Mouse (Mus musculus) subcutaneous adipose tissue, adult 2 months (tissue): ENCODE results near the gene Tmod4. TPM values are rescaled to one million over a fixed set of nuclear protein-coding genes. Genes with fewer than 3 reads are reported as not detected.

Experiments used
- polyA plus RNA-seq: library from polyadenylated mRNA; depleted of rRNA; stranded (reverse); fragments of >200 nt; gene quantifications from 2 replicates; pipeline ENCODE4 v1.2.3, GENCODE M21; 2012; ENCODE audit warnings: low replicate concordance; rRNA removed

Gene Tmod4
- polyA plus RNA-seq: 0.46 and 0.84 TPM in 2 replicates

DNA sequence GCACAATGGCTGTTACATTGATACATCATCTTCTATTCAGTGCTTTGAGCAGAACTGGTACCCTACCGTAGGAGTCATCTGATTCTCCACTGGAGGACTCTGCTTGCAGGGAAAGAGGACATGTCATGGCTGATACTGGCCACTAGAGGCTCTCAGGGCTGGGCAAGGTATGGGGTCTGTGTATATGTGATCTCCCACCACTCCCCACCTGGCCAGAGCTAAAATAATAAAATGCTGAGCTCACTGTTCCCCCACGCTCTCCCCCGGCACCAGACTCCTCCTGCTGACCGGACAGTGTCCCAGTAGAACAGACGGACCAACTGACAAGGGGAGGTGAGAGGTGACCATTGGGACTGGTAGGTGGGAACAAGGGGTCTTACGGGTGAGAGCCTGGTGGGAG is at the start of gene Tmod4:
Gene Tmod4 (plus strand): TSS at position 231 of the 400 bp plus-strand sequence.

DNA sequence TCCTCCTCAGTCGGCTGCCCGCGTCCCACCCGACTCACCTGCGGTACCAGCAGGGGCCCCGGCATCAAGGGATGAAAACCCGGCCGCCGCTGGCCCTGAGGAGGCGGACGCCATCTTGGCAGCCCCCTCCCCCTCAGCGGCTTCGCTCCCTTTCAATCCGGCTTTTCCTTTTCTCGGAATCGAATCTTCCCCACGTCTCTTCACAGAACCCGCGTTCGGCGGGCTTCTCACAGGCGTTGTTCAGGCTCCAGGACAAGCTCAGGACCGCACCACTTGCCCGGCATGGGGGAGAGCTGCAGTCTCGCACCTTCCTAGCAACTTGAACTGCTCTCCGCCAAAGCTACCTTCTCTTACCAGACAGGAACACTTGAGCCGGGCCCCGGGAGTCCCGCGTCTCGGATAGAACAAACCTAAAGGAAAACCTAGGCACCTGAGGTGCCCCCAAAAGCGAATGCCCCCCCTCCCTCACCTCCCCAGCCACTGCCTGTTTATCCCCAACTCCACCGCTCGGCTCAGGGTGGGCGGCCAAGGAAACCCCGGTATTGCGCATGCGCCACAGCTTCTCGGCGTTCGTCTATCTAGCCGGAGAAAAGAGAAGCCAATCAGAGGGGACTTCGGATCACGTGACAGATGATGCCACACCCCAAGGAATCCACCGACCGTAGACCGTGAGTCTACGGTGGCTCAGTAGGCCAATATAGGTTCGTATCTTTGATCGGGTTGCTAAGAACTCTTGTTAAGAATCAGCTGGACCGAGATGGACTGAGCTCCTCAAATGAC is 17.7 kb upstream of the Tmod4 start, which contains the start of gene Pip5k1a:
Gene Pip5k1a (minus strand): TSS at position 593 of the 780 bp plus-strand sequence.

DNA sequence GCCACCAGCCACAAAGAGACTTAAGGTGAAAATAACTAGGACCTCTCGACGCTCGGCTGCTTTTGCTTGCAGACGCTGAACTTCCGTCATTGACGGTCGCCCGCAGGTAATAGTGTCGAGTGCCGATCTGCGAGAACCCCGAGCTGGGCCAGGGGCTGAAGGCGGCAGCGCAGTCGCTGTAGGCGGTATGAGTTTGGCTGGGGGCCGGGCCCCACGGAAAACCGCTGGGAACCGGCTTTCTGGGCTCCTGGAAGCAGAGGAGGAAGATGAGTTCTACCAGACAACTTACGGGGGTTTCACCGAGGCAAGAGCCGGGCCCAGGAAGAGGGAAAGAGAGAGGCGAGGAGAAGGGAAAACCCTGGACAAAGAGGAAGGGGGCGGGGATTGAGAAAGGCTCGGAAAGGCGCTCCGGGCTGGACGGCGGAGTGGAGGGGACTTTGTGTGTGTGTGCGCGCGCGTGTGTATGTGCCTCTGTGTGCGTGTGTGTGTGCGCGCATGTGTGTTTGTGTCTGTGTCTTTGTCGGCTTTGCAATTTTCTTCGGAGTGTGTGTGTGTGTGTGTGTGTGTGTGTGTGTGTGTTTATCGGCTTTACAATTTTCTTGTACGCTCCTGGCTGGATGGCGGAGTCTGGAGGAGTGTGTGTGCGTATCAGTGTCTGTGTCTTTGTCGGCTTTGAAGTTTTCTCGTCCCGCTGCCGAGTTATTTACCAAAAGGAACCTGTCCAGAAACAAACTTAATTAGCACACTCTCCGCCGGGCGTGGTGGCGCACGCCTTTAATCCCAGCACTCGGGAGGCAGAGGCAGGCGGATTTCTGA is 13.2 kb upstream of the Tmod4 start, which contains the start of gene Vps72:
Gene Vps72 (plus strand): TSS at position 112 of the 816 bp plus-strand sequence.

DNA sequence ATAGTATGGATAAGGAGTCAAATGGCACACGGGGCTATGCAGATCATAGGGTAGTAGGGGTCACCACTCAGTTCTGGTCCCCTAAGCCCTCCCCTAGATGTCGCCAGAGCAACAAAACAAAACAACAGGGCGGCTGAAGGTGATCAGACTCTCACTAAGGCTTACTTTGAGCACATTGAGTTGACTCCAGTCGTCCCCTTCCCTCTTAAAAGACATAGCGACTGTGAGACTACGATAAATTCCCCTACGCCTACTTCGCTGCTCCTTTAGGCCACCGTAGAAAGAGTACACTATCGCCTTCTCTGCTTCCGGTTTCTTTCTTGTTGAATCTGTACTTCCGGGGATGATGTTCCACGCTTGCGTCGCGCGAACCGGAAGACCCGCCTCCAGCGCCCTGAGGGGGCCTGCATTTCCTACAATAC is 9.4 kb downstream of the Tmod4 start, which contains the start of the genes Scnm1 and Lysmd1:
Gene Scnm1 (minus strand): TSS at position 332 of the 422 bp plus-strand sequence.
Gene Lysmd1 (plus strand): TSS at position 409 of the 422 bp plus-strand sequence.

DNA sequence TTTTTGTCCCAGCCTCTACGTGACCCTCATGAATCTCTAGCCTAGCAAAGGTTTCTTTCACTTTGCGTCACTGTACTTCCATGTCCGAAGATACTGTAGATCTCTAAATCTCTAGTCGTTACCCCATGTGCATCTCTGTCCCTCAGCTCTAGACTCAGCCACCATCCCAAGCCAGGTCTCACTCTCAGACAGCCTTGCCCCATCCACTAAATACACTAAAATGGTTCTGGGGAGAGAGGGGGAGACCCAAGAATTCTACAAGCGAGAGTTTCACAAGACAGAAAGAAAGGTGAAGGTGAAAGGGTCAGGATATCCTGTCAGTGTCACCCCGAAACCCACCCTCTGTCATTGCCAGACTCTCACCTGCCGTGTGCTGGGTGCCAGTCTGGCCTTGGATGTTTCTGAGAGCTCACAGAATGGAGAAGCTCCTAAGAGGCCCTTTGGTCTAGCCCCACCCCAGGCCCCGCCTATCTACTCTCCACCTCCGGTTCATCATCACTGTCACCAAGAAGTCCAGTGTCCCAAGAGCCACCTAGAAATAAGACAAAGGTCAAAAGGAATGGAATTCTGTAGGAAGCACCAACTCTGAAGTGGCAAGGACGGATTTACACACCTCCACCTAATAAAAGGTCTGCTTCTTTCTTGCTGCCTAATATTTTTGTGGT is 17.8 kb downstream of the Tmod4 start, which contains the start of gene Tnfaip8l2:
Gene Tnfaip8l2 (minus strand): TSS at position 409 of the 665 bp plus-strand sequence.

DNA sequence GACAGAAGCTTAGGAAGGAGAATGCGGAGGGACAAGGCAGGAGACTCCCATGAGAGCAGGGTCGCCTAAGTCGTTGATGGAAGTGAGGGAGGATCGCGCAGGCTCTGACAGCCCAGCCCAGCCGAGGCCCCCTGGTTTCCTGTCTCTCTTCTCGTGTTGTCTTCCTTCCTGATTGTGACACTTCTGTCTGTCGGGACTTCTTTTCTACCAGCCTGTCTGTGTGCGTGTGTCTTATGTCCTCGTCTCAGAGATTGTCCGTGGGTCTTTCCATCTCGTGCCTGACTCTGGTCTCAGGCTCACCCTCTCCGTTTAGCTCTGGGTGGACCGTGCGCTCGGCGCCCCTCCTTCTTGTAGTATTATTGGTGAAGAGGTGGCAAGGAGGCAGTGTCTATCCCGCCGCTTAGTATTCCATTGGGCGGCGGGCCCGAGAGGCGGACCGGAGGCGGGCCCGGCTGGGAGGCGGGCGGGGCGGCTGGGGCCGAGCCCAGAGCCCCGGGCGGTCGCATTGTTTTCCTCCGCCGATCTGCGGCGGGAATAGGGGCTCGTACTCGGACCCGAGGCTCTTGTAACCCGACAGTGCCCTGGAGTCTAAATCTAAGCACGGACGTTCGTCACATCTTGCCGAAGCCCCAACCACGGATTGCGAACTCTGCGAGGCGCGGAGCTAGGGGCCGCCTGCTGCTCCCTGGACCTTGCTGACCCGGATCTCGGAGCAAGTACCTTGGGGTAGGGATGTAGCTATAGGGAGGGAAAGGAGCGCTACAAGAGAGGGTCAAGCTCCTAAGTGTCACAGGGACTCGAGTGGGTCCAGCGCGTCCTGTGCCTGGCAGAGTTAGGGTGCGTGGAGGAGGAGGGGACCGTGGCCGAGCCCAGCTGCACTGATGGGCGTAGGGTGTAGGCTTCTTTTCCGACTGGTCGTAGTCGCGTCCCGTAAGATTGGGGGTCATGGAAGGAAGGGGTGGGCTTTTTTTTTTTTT is 36.0 kb downstream of the Tmod4 start, which contains the start of gene Sema6c:
Gene Sema6c (plus strand): TSS at position 471 of the 977 bp plus-strand sequence.

Other genes with a start within 250 kb of the Tmod4 start
- 221 and 267 TPM in 2 replicates for gene Psmb4, start 237.5 kb upstream of the Tmod4 start, polyA plus RNA-seq
- 143 and 365 TPM in 2 replicates for gene Selenbp1, start 191.4 kb upstream of the Tmod4 start, polyA plus RNA-seq
- gene Rfx5, start 170.4 kb upstream of the Tmod4 start, polyA plus RNA-seq: 11.9 and 30.6 TPM in 2 replicates
- 55.5 and 65.6 TPM in 2 replicates for gene Pi4kb, start 149.7 kb upstream of the Tmod4 start, polyA plus RNA-seq
- gene Zfp687, start 109.0 kb upstream of the Tmod4 start, polyA plus RNA-seq: 14.2 and 26.4 TPM in 2 replicates
- gene Psmd4, start 81.9 kb upstream of the Tmod4 start, polyA plus RNA-seq: 192 and 240 TPM in 2 replicates
- gene Pip5k1a, start 17.5 kb upstream of the Tmod4 start, polyA plus RNA-seq: 18.7 and 25.1 TPM in 2 replicates
- 47.2 and 66.3 TPM in 2 replicates for gene Vps72, start 13.5 kb upstream of the Tmod4 start, polyA plus RNA-seq
- gene Scnm1, start 9.5 kb downstream of the Tmod4 start, polyA plus RNA-seq: 48.2 and 53.5 TPM in 2 replicates
- 8.5 and 9.4 TPM in 2 replicates for gene Lysmd1, start 9.6 kb downstream of the Tmod4 start, polyA plus RNA-seq
- 18.6 and 23.0 TPM in 2 replicates for gene Tnfaip8l2, start 17.9 kb downstream of the Tmod4 start, polyA plus RNA-seq
- gene Sema6c, start 36.0 kb downstream of the Tmod4 start, polyA plus RNA-seq: 6.0 and 30.1 TPM in 2 replicates
- gene Gabpb2, start 93.4 kb downstream of the Tmod4 start, polyA plus RNA-seq: 11.3 and 19.4 TPM in 2 replicates
- 52.9 and 68.9 TPM in 2 replicates for gene Cdc42se1, start 104.3 kb downstream of the Tmod4 start, polyA plus RNA-seq
- gene Mllt11, start 107.7 kb downstream of the Tmod4 start, polyA plus RNA-seq: 11.7 and 16.1 TPM in 2 replicates
- 0.91 TPM in 1 of 2 replicates, not detected in the other for gene Gm128, start 117.1 kb downstream of the Tmod4 start, polyA plus RNA-seq
- gene Bnipl, start 126.7 kb downstream of the Tmod4 start, polyA plus RNA-seq: 0.09 and 6.4 TPM in 2 replicates
- gene Mindy1, start 156.9 kb downstream of the Tmod4 start, polyA plus RNA-seq: 82.0 and 89.1 TPM in 2 replicates
- gene Prune1, start 157.6 kb downstream of the Tmod4 start, polyA plus RNA-seq: 28.9 and 29.2 TPM in 2 replicates
- gene Anxa9, start 182.7 kb downstream of the Tmod4 start, polyA plus RNA-seq: 4.1 and 7.0 TPM in 2 replicates
- 136 and 146 TPM in 2 replicates for gene Cers2, start 190.3 kb downstream of the Tmod4 start, polyA plus RNA-seq
- gene Setdb1, start 232.7 kb downstream of the Tmod4 start, polyA plus RNA-seq: 12.4 and 26.7 TPM in 2 replicates